Mouse (Mus musculus) cerebellum, postnatal 10 days (tissue): ENCODE results near the gene Wtip.
"Not testable (repeated sequence)": the region's sequence is repeated elsewhere in the genome, so short reads cannot be mapped to it uniquely, and the experiment has no call there.

Experiments used
- DNase-seq, 2 experiments: peaks; one replicate each; pipeline ENCODE4 v3.0.0; 2021; ENCODE audit warnings: mixed read lengths in 2 of 2

Gene Wtip

DNA sequence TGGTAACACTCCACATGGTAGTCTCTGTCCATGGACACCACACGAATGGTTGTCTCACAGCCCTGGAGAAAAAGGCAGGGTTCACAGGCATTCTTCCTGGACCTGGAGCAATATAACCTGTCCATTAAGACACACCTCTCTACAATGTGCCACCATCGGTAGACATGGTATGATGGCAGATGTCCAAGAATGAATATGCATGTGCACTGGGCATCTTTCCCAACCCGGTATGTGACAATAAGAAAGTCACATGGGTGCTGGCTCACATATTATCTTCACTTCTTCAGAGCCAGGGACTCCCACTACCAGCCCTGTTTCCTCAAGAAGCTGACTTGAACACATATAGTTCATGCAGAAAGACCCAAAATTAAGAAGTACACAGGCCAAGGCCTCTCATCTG, 16.5 kb downstream of the Wtip start:
- DNase-seq, result peak; percentile 56 to 57

DNA sequence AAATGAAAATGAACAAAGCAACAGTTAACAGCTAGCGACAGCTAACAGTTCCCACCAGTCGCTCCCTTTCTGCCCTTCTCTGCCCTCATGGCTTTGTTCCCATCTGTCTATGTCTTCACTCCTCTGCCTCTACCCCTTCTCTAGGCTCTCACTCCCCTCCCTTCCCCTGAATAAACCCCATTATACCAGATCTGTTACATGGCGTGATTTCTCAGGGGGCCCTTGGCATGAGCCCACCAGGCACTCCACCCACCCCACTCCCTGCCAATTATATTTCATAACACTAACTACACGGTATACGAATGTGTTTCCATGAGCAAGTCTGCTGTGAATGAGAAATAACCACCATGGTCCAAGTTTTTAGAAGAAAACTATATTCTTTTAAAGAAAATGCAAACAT, 23.9 kb downstream of the Wtip start:
- no peak for DNase-seq

DNA sequence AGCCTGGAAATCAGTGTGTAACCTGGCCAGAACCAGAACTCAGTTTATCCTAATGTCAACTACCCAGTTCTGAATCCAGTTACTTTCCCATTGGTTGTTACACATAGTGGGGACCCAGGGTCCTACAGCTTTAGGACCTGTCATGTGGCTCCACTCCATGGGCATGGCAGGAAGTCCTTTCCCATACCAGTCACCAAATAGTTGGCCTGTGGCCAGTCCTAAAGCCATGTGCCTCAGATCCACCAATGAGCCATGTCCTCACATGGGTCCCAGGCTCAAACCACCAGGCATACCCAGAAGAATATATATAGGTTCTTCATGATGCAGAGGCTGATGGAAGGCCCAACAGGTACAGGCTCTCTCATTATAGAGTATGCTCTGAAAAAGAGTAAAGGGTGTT, 31.8 kb downstream of the Wtip start:
- no peak for DNase-seq

DNA sequence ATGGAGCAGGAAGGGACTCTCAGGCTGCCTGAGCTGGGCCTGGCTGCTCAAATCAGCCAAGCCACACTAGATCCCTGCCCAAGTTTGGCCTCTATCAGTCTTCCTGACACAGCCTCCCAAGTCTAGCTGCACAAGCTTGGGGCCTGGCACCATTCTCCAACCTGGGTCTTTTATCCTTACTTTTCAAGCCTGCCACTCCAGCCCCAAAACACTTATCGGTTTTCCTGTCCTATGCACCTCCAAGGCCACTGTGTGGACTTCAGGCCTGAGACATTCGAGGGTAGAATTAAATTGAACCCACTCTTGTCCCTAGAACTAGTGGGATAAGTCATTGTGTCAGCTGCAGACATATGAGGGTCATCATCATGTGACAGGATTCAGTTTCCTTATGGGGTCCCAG, 33.1 kb downstream of the Wtip start:
- DNase-seq, result no peak

DNA sequence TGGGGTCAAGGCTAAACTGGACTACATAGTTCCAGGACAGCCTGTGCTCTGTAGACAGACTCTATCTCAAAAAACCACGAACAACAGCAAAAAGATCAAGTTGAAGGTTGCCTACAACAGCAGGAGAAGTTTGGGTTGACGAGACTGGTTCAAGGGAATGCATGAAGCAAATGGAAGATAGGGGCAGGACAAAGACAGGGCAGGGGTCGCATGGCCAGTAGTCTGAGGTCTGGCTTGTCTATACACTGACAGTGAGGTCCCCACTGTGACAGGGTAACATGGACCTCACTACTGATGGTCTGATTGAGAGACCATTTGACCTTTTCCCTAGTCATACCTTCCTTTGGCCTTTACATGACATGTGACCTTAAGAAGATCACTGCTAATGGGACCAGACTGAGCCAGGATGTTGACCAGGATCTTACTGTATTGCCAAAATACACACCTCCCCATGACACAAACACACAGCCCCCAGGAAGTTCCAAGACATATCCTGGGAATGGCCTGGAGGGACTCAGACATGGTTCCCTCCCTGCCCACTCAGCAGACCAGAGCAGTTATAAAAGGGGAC, 38.1 kb downstream of the Wtip start, which contains the start of gene Scgb1b30:
TSS of gene Scgb1b30 (plus strand) at position 521 of the 571 bp plus-strand sequence.
- DNase-seq, result no peak

DNA sequence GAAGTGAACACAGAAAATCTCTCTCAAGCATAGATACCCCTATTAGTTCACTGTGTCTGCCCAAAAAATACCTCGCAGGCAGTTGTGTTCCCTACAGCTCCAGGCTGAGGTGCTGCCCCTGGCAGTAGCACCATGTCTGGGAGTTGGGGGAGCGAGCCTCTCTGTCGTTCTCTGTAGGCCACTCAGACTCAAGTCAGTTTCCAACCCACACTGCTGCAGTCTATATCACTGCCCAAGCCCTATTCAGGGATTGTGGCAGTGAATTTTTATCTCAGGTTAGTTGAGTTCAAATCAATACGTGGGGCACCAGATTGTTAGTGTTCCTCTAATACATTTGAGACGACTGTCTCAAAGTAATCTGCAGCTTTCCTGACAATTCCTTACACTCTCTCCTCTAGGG, 64.9 kb downstream of the Wtip start:
- not testable (repeated sequence) for DNase-seq
